ENCODE assay signal across 8 mouse cellular contexts in the genomic region with DNA sequence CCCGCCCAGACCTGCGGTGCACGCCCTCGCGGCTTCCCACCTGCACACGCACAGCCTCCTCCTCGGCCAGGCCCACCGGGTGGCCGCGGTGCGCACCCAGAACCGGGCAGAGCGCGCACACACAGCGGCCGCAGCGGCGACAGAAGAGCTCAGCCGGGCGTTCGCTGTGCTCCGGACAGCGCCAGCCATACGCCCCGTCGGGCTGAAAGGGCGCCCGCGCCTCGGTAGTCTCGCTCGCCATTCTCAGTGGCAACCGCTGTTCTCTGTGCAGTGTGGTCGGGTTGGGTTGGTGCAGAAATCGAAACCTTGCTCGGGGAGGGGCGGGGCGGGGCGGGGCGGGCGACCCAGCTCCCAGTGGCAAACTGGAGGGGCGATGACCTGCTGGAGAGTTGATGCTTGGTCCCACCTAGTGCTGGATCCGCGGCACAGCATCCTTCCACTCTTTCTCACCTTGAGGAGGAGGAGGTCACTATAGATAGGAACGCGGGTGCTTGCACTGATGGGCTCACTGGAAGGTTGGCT. TPM values are rescaled to one million over a fixed set of nuclear protein-coding genes. Genes with fewer than 3 reads are reported as not detected.
A peak's percentile ranks its signal among the peaks of the same experiment; 100 is the strongest.
DNase-seq lines count a peak whose midpoint lies in the region; ATAC-seq and TF ChIP-seq lines count a peak whose summit lies in the region.

A gene (minus strand): TSS at position 302 of the 522 bp plus-strand sequence.

- no peaks in the 10 kb centered on the region for H3K9me3 ChIP-seq in intestine, postnatal 0 days (ENCODE audit: control insufficient read depth)
- no peaks in the 10 kb centered on the region for H3K9me3 ChIP-seq in lung, embryonic 16.5 days (ENCODE audit: control insufficient read depth, low read length)

- H3K27me3 ChIP-seq in cerebellum, adult 2 months (ENCODE audit: control insufficient read depth, insufficient read depth, low read length), result peaks cover 2% of the 10 kb centered on the region; the same call in 1 of the 2 replicates
- H3K27me3 ChIP-seq in intestine, postnatal 0 days (replicated peaks; ENCODE audit: control insufficient read depth, insufficient read depth, low read length), result 0 out of 2 replicates have a peak, but pooled peaks cover 4% of the 10 kb centered on the region
- peaks cover 37% of the 10 kb centered on the region for H3K27me3 ChIP-seq in lung, embryonic 16.5 days (ENCODE audit: control insufficient read depth, insufficient read depth, low read depth, low read length)

- peak within 1 kb of the TSS; percentile 50 for H3K4me3 ChIP-seq in cerebellum, adult 2 months (replicated peaks; ENCODE audit: insufficient read depth, low read depth, low read length)
- peak within 1 kb of the TSS; percentile 76 for H3K4me3 ChIP-seq in bone marrow, adult 2 months (replicated peaks; ENCODE audit: control insufficient read depth, low read depth, low read length)
- peak within 1 kb of the TSS; percentile 72 for H3K4me3 ChIP-seq in intestine, postnatal 0 days (ENCODE audit: low read depth, low read length)
- peak within 1 kb of the TSS; percentile 71 for H3K4me3 ChIP-seq in lung, embryonic 16.5 days (ENCODE audit: low read length)
- H3K4me3 ChIP-seq in olfactory bulb, adult 2 months (ENCODE audit: insufficient read depth, low read depth, low read length), result peak within 1 kb of the TSS; percentile 38

- ATAC-seq in intestine, postnatal 0 days, result peak; percentile 82
- ATAC-seq in lung, embryonic 16.5 days (ENCODE audit: low read depth), result peak; percentile 76

- no peak for TF ChIP-seq POLR2A in cerebellum, adult 2 months (IDR thresholded peaks at IDR 0.05; ENCODE audit: borderline replicate concordance, insufficient read depth, low read length)
- TF ChIP-seq POLR2A in bone marrow, adult 2 months (IDR thresholded peaks at IDR 0.05; ENCODE audit: borderline replicate concordance, control insufficient read depth, low read depth, low read length), result peak; percentile 76; the same call in 1 of the 2 replicates
- no peak for TF ChIP-seq POLR2A in olfactory bulb, adult 2 months (IDR thresholded peaks at IDR 0.05; ENCODE audit: insufficient read depth, low read depth, low read length)

- peaks cover 27% of the 10 kb centered on the region for H3K36me3 ChIP-seq in intestine, postnatal 0 days (ENCODE audit: control insufficient read depth, insufficient read depth)
- no peaks in the 10 kb centered on the region for H3K36me3 ChIP-seq in lung, embryonic 16.5 days (ENCODE audit: control insufficient read depth, insufficient read depth, low read length)

- no peak for DNase-seq in cerebellum, adult 2 months
- no peak for DNase-seq in cerebellum, adult 8-10 months
- no peak for DNase-seq in gonadal fat pad, adult 2 months (ENCODE audit: low read depth)
- no peak for DNase-seq in right cerebral cortex, postnatal 14 days

- no peak within 1 kb of the TSS for H3K27ac ChIP-seq in cerebellum, adult 2 months (ENCODE audit: insufficient read depth, low read length)
- peak within 1 kb of the TSS; percentile 87 for H3K27ac ChIP-seq in bone marrow, adult 2 months (ENCODE audit: control insufficient read depth, insufficient read depth, low read depth, low read length, poor library complexity)
- peak within 1 kb of the TSS; percentile 84 for H3K27ac ChIP-seq in intestine, postnatal 0 days (ENCODE audit: low read depth, low read length)
- no peak within 1 kb of the TSS for H3K27ac ChIP-seq in lung, embryonic 16.5 days (ENCODE audit: low read length)
- H3K27ac ChIP-seq in olfactory bulb, adult 2 months (ENCODE audit: insufficient read depth, low read depth, low read length), result no peak within 1 kb of the TSS

- peak within 1 kb of the TSS; percentile 86 for H3K4me2 ChIP-seq in intestine, postnatal 0 days (replicated peaks; ENCODE audit: low read depth)
- peak within 1 kb of the TSS; percentile 61 for H3K4me2 ChIP-seq in lung, embryonic 16.5 days (ENCODE audit: low read depth, low read length)

- under 1% methylated on average over 44 of the region's 46 CpGs for WGBS in cerebellum, adult 2 months
- WGBS in bone marrow, adult 2 months, result under 1% methylated on average over 46 of the region's 46 CpGs
- under 1% methylated on average over 46 of the region's 46 CpGs for WGBS in intestine, postnatal 0 days
- WGBS in lung, embryonic 16.5 days, result under 1% methylated on average over 46 of the region's 46 CpGs
- WGBS in olfactory bulb, adult 2 months, result 2% methylated on average over 46 of the region's 46 CpGs

- H3K9ac ChIP-seq in intestine, postnatal 0 days (ENCODE audit: low read depth, low read length), result peak within 1 kb of the TSS; percentile 73
- peak within 1 kb of the TSS; percentile 61 for H3K9ac ChIP-seq in lung, embryonic 16.5 days (ENCODE audit: low read length)

- H3K4me1 ChIP-seq in cerebellum, adult 2 months (ENCODE audit: control insufficient read depth, insufficient read depth, low read length), result no peaks in the 10 kb centered on the region
- H3K4me1 ChIP-seq in bone marrow, adult 2 months (ENCODE audit: control insufficient read depth, insufficient read depth, low read length), result peaks cover 6% of the 10 kb centered on the region
- no peaks in the 10 kb centered on the region for H3K4me1 ChIP-seq in intestine, postnatal 0 days (replicated peaks; ENCODE audit: control insufficient read depth, insufficient read depth, low read length)
- H3K4me1 ChIP-seq in lung, embryonic 16.5 days (replicated peaks; ENCODE audit: control insufficient read depth, insufficient read depth, low read length), result peaks cover 9% of the 10 kb centered on the region
- peaks cover 9% of the 10 kb centered on the region for H3K4me1 ChIP-seq in olfactory bulb, adult 2 months (ENCODE audit: control insufficient read depth, insufficient read depth, low read length)

- TF ChIP-seq CTCF in cerebellum, adult 2 months (IDR thresholded peaks at IDR 0.05; ENCODE audit: borderline replicate concordance, insufficient read depth, low read depth, low read length), result peak; percentile 35; the same call in 1 of the 2 replicates
- TF ChIP-seq CTCF in bone marrow, adult 2 months (IDR thresholded peaks at IDR 0.05; ENCODE audit: control insufficient read depth, insufficient read depth, low read length), result 0 out of 2 replicates have a peak, but pooled peaks have one; percentile 9
- peak; percentile 67 for TF ChIP-seq CTCF in intestine, postnatal 0 days (IDR thresholded peaks at IDR 0.05; ENCODE audit: low read depth)
- no peak for TF ChIP-seq CTCF in olfactory bulb, adult 2 months (IDR thresholded peaks at IDR 0.05; ENCODE audit: insufficient read depth, low read depth, low read length)

RNA-seq across cellular contexts. Expression of the gene that starts here (rescaled TPM):
- polyA plus RNA-seq in cerebellum, adult 2 months (2012; rRNA removed), result 0.69 and 1.1 TPM in 2 replicates
- 4.7 and 4.8 TPM in 2 replicates for polyA plus RNA-seq in bone marrow, adult 2 months (2011; ENCODE audit: insufficient read depth, insufficient read length, low replicate concordance, missing spikeins)
- 18.1 and 30.2 TPM in 2 replicates for polyA plus RNA-seq in gonadal fat pad, adult 2 months (2012; rRNA removed)
- polyA plus RNA-seq in intestine, postnatal 0 days (2015; fragmentation: Nextera tagmentation; extraction: Ambion mirVana), result 14.1 and 15.7 TPM in 2 replicates
- 3.4 and 4.2 TPM in 2 replicates for polyA plus RNA-seq in lung, embryonic 16.5 days (2015; fragmentation: Nextera tagmentation; extraction: Ambion mirVana)
- polyA plus RNA-seq in olfactory bulb, adult 2 months (2012; ENCODE audit: insufficient read depth, insufficient read length, low replicate concordance, missing spikeins), result not detected in 2 replicates

Comparison
In these comparisons a context has a peak if more than half of its experiments do, and no peak if none do; other contexts are left out.
1. H3K27ac ChIP-seq: peak in bone marrow, adult 2 months (single experiment) and intestine, postnatal 0 days (single experiment); none in cerebellum, adult 2 months (single experiment), lung, embryonic 16.5 days (single experiment) and olfactory bulb, adult 2 months (single experiment).
2. Peak in every context shown above with its lines, with median percentiles within 50 percentile points of each other: H3K4me3 ChIP-seq.